Mouse (Mus musculus) limb, embryonic 11.5 days (tissue): Measurements from ENCODE around the gene Ndel1. TPM values are rescaled to one million over a fixed set of nuclear protein-coding genes. Genes with fewer than 3 reads are reported as not detected.

Source experiments
- ATAC-seq: fragments of 200-750 bp; cut with Nextera tagmentation; 2 replicates; pipeline ENCODE4 v1.8.0; 2017; ENCODE audit warnings: low read depth; ENCODE audit not compliant: insufficient number of reproducible peaks, low FRiP score, low TSS enrichment
- DNase-seq: peaks from one replicate; pipeline ENCODE4 v3.0.0-alpha.2; 2015; ENCODE audit warnings: low spot score
- H3K27ac ChIP-seq: fragments of 300-500 bp; sonication (generic); replicated peaks from 2 replicates; pipeline ENCODE4 v1.5.1; 2014; ENCODE audit warnings: low read depth, mild to moderate bottlenecking, low read length
- H3K27me3 ChIP-seq: fragments of 300-500 bp; sonication (generic); 2 replicates; pipeline ENCODE4 v1.6.1; 2014; ENCODE audit warnings: mild to moderate bottlenecking, low read length, mixed read lengths; ENCODE audit not compliant: control insufficient read depth, insufficient read depth
- H3K36me3 ChIP-seq: fragments of 300-500 bp; sonication (generic); 2 replicates; pipeline ENCODE4 v1.6.1; 2014; ENCODE audit warnings: mild to moderate bottlenecking, low read length, moderate library complexity, mixed read lengths; ENCODE audit not compliant: control insufficient read depth, insufficient read depth
- H3K4me1 ChIP-seq: fragments of 300-500 bp; sonication (generic); 2 replicates; pipeline ENCODE4 v1.6.1; 2014; ENCODE audit warnings: low read length, mixed read lengths; ENCODE audit not compliant: control insufficient read depth, insufficient read depth
- H3K4me2 ChIP-seq: fragments of 300-500 bp; sonication (generic); 2 replicates; pipeline ENCODE4 v1.6.1; 2014; ENCODE audit warnings: low read depth, mild to moderate bottlenecking, moderate library complexity; ENCODE audit not compliant: severe bottlenecking
- H3K4me3 ChIP-seq: fragments of 300-500 bp; sonication (generic); 2 replicates; pipeline ENCODE4 v1.5.1; 2014; ENCODE audit warnings: low read depth, low read length
- H3K9ac ChIP-seq: fragments of 300-500 bp; sonication (generic); 2 replicates; pipeline ENCODE4 v1.6.1; 2014; ENCODE audit warnings: mild to moderate bottlenecking, low read length
- H3K9me3 ChIP-seq: fragments of 300-500 bp; sonication (generic); 2 replicates; pipeline ENCODE4 v1.6.1; 2016; ENCODE audit warnings: low read length; ENCODE audit not compliant: control insufficient read depth
- WGBS: fragments of 180-500 bp; shearing (Covaris S2); extraction: QIAGEN DNeasy Blood & Tissue Kit; methylation state at CpG from one replicate; pipeline ENCODE4 v1.1.7; 2014; 5-methylcytosine and 5-hydroxymethylcytosine counted together
- polyA plus RNA-seq: library from polyadenylated mRNA; unstranded; fragments of >200 nt; fragmentation: Nextera tagmentation; extraction: Ambion mirVana; gene quantifications from 2 replicates; pipeline ENCODE4 v1.2.1, GENCODE M21; 2014

Gene Ndel1
- polyA plus RNA-seq = 53.2 and 57.8 TPM in 2 replicates

GRCm38 (mm10) chr11:68871748-68872147 lies at the start of gene Ndel1:
Gene Ndel1, minus strand, starts transcription at chr11:68871858.
- ATAC-seq = no peak

DNA sequence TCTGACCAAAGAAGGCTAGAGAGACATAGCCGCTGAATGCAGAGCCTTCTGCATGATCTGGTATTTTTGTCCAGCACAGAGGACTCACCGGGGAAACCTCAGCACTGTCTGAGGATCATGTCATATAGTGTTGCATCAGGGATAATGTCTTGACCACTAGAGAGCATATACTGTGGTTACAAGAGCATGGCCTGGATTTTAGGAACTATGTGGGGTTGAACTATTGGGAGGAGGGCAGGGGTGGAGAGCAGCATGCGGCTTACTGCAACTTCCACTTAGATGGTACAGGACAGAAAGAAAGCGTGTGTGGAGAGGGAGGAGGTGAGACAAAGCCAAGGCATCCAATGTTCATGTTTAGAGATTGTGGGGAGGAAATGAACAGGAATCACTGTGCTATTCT lies 42.9 kb upstream of the Ndel1 start:
- no peak for ATAC-seq

More at GRCm38 (mm10) chr11:68871748-68872147, at the start of gene Ndel1:
- 44% methylated on average over 6 of the region's 6 CpGs for WGBS
- H3K27me3 ChIP-seq = no peaks in the 10 kb centered on the region
- DNase-seq = no peak
- H3K4me2 ChIP-seq = no peak within 1 kb of the TSS
- H3K9ac ChIP-seq = no peak within 1 kb of the TSS
- no peaks in the 10 kb centered on the region for H3K9me3 ChIP-seq
- H3K4me3 ChIP-seq = no peak within 1 kb of the TSS
- no peak within 1 kb of the TSS for H3K27ac ChIP-seq
- H3K36me3 ChIP-seq = no peaks in the 10 kb centered on the region
- no peaks in the 10 kb centered on the region for H3K4me1 ChIP-seq

GRCm38 (mm10) chr11:68911531-68912177 lies 40.0 kb upstream of the Ndel1 start:
- WGBS = 42% methylated on average over 14 of the region's 14 CpGs
- no peak overlapping the region for H3K4me2 ChIP-seq
- no peak overlapping the region for H3K9ac ChIP-seq
- H3K9me3 ChIP-seq = no peaks in the 10 kb centered on the region; the same call in 1 of the 2 replicates
- H3K27me3 ChIP-seq = no peaks in the 10 kb centered on the region
- DNase-seq = peak; percentile 57
- no peak overlapping the region for H3K4me3 ChIP-seq
- 0 out of 2 replicates have a peak, but pooled peaks cover 2% of the 10 kb centered on the region for H3K4me1 ChIP-seq
- H3K36me3 ChIP-seq = no peaks in the 10 kb centered on the region
- ATAC-seq = no peak
- H3K27ac ChIP-seq = peak overlapping the region; percentile 45

More for the DNA sequence above, 42.9 kb upstream of the Ndel1 start:
- Histone ChIP-seq H3K4me2 (no peak overlapping the region), H3K4me3 (no peak overlapping the region), H3K9ac (no peak overlapping the region), H3K9me3 (no peaks in the 10 kb centered on the region; the same call in 1 of the 2 replicates), H3K27ac (no peak overlapping the region), H3K4me1 (no peaks in the 10 kb centered on the region), H3K27me3 (no peaks in the 10 kb centered on the region), H3K36me3 (no peaks in the 10 kb centered on the region)
- no peak for DNase-seq
- WGBS = 91% methylated on average over 4 of the region's 4 CpGs

- H3K4me1 ChIP-seq = 0 out of 2 replicates have a peak, but pooled peaks cover 2% of the 10 kb centered on the region
- H3K27me3 ChIP-seq = no peaks in the 10 kb centered on the region
- peaks cover 8% of the 10 kb centered on the region for H3K36me3 ChIP-seq
- H3K27ac ChIP-seq = no peak overlapping the region; the same call in 1 of the 2 replicates
- 44% methylated on average over 7 of the region's 7 CpGs for WGBS
- H3K9me3 ChIP-seq = no peaks in the 10 kb centered on the region; the same call in 1 of the 2 replicates
- DNase-seq = no peak
- ATAC-seq = no peak
- no peak overlapping the region for H3K4me2 ChIP-seq
- no peak overlapping the region for H3K4me3 ChIP-seq
- H3K9ac ChIP-seq = 0 out of 2 replicates have a peak overlapping the region, but pooled peaks have one; percentile 27
Measured at GRCm38 (mm10) chr11:68908846-68909503, 37.3 kb upstream of the Ndel1 start.

- no peak for DNase-seq
- 74% methylated on average over 3 of the region's 3 CpGs for WGBS
- peaks cover 19% of the 10 kb centered on the region for H3K36me3 ChIP-seq
- H3K4me2 ChIP-seq = no peak overlapping the region
- no peaks in the 10 kb centered on the region for H3K9me3 ChIP-seq
- no peak overlapping the region for H3K9ac ChIP-seq
- ATAC-seq = no peak
- peaks cover 7% of the 10 kb centered on the region for H3K4me1 ChIP-seq
- H3K4me3 ChIP-seq = no peak overlapping the region
- H3K27me3 ChIP-seq = no peaks in the 10 kb centered on the region
- H3K27ac ChIP-seq = no peak overlapping the region
Measured at GRCm38 (mm10) chr11:68907251-68907650, 35.6 kb upstream of the Ndel1 start.

DNA sequence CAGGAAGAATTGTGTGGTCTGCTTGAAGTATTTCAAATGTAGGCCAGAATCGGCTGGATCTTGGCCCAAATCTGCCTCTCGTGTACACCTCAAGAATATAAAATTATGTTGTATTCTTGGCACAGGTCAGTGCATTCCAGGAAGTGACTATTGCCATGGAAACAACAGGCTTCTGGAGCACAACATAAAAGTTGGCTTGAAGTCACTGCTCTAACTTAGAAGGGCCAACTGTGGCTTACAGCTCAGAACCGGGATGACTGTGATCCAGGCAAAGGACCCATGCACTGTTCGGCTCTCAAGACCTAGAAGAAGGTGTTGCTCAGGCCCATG lies 34.8 kb upstream of the Ndel1 start:
- no peak overlapping the region for H3K27ac ChIP-seq
- no peak for ATAC-seq

GRCm38 (mm10) chr11:68905665-68906460 lies 34.2 kb upstream of the Ndel1 start:
- Histone ChIP-seq H3K9ac (no peak overlapping the region), H3K9me3 (no peaks in the 10 kb centered on the region), H3K4me2 (no peak overlapping the region), H3K4me3 (no peak overlapping the region), H3K27me3 (no peaks in the 10 kb centered on the region), H3K36me3 (peaks cover 19% of the 10 kb centered on the region), H3K27ac (no peak overlapping the region), H3K4me1 (peaks cover 7% of the 10 kb centered on the region)
- DNase-seq = no peak
- WGBS = 89% methylated on average over 9 of the region's 9 CpGs
- ATAC-seq = no peak

More for the DNA sequence above, 34.8 kb upstream of the Ndel1 start:
- Histone ChIP-seq H3K36me3 (peaks cover 19% of the 10 kb centered on the region), H3K4me3 (no peak overlapping the region), H3K4me2 (no peak overlapping the region), H3K4me1 (peaks cover 7% of the 10 kb centered on the region), H3K27me3 (no peaks in the 10 kb centered on the region), H3K9ac (no peak overlapping the region), H3K9me3 (no peaks in the 10 kb centered on the region)
- no peak for DNase-seq
- WGBS = 88% methylated on average over 4 of the region's 4 CpGs

GRCm38 (mm10) chr11:68905138-68905531 lies 33.5 kb upstream of the Ndel1 start:
- no peak overlapping the region for H3K4me3 ChIP-seq
- WGBS = 89% methylated on average over 3 of the region's 3 CpGs
- no peak overlapping the region for H3K4me2 ChIP-seq
- H3K4me1 ChIP-seq = peaks cover 7% of the 10 kb centered on the region
- H3K27ac ChIP-seq = no peak overlapping the region
- peaks cover 19% of the 10 kb centered on the region for H3K36me3 ChIP-seq
- ATAC-seq = no peak
- DNase-seq = no peak
- no peak overlapping the region for H3K9ac ChIP-seq
- no peaks in the 10 kb centered on the region for H3K27me3 ChIP-seq
- no peaks in the 10 kb centered on the region for H3K9me3 ChIP-seq
